Comparison of ENCODE assay signal across 25 mouse cellular contexts in the genomic region with DNA sequence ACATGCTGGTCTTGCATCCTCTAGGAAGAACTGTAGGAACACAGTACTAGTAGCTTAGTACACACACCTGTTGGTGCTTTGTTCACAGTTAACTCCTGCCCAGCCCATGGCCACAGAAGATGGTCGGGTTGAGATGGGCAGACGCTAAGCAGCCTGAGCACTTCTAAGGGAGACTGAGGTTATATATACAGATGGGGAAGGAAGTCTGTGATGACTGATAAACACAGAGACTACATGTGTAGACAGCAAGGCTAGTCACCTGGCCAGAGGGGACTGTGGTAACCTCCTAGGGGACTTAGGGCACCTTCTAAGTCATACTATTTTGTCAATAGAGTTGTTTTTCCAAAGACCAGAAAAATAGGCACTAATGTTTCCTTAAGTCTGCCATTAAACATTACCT. TPM values are rescaled to one million over a fixed set of nuclear protein-coding genes. Genes with fewer than 3 reads are reported as not detected.
DNase-seq lines count a peak whose midpoint lies in the region; ATAC-seq and TF ChIP-seq lines count a peak whose summit lies in the region.
"Had no signal": no experiment of that assay in that cellular context is flagged by ENCODE, and none has a peak within 500 bp of the region (broad histone marks: within the 10 kb centered on the region; RNA-seq: fewer than 3 reads in every experiment).

No protein-coding gene starts in this region.

- no peak overlapping the region for H3K27ac ChIP-seq in MEL (ENCODE audit: control insufficient read depth, low read depth, low read length)
- H3K27ac ChIP-seq: embryonic facial prominence, embryonic 10.5 days; embryonic facial prominence, embryonic 13.5 days; forebrain, embryonic 12.5 days; forebrain, embryonic 15.5 days; heart, embryonic 15.5 days; hindbrain, embryonic 12.5 days; hindbrain, embryonic 15.5 days had no signal

- peak; percentile 35 for DNase-seq in MEL (ENCODE audit: low read depth, low spot score)
- DNase-seq in splenic B cell, adult 2 months (ENCODE audit: low read depth, low spot score): peak; percentile 34
- no peak for DNase-seq in urinary bladder, postnatal 36 days (ENCODE audit: low spot score in 2 of 2)
- DNase-seq in urinary bladder, postnatal 14 days (ENCODE audit: low spot score): no peak
- DNase-seq in left cerebral cortex, postnatal 14 days (ENCODE audit: low spot score in 2 of 2): no peak
- DNase-seq: adrenal gland, adult 2 months; adrenal gland, postnatal 14 days; cerebellum, adult 11 months; cerebellum, adult 2 months; cerebellum, postnatal 14 days; gastrocnemius, postnatal 25 days; heart, postnatal 10 days; heart, postnatal 4 days had no signal

- peaks cover 4 to 6% of the 10 kb centered on the region in 2 experiments; a peak in 2 of 4 replicates for H3K4me1 ChIP-seq in MEL (ENCODE audit: control insufficient read depth in 1 of 2, insufficient read depth in 2 of 2, low read length in 2 of 2)
- H3K4me1 ChIP-seq: embryonic facial prominence, embryonic 10.5 days; forebrain, embryonic 12.5 days; forebrain, embryonic 15.5 days; hindbrain, embryonic 12.5 days; hindbrain, embryonic 15.5 days had no signal

- TF ChIP-seq CTCF in MEL (IDR thresholded peaks at IDR 0.05 in 2 of 3, conservative IDR thresholded peaks at IDR 0.05 in 1 of 3; ENCODE audit: control insufficient read depth in 1 of 3, insufficient read depth in 1 of 3, low read depth in 2 of 3, low read length in 3 of 3, poor library complexity in 1 of 3, severe bottlenecking in 1 of 3): no peak

- TF ChIP-seq POLR2A in MEL (IDR thresholded peaks at IDR 0.05; ENCODE audit: control insufficient read depth in 1 of 2, insufficient read depth in 1 of 2, low read depth in 1 of 2, low read length in 2 of 2, poor library complexity in 1 of 2): no peak

- TF ChIP-seq EP300 in MEL (IDR thresholded peaks at IDR 0.05; ENCODE audit: low read depth in 1 of 2, low read length in 2 of 2): peak; percentile 53 to 63; a peak in 2 of 4 replicates

- peaks cover 0 to 11% of the 10 kb centered on the region in 2 experiments; a peak in 2 of 4 replicates for H3K36me3 ChIP-seq in MEL (ENCODE audit: control insufficient read depth in 1 of 2, insufficient read depth in 2 of 2, low read length in 2 of 2)
- 0 out of 2 replicates have a peak, but pooled peaks cover 2% of the 10 kb centered on the region for H3K36me3 ChIP-seq in splenic B cell, adult 2 months (ENCODE audit: control insufficient read depth, insufficient read depth, low read length, poor library complexity, severe bottlenecking)
- H3K36me3 ChIP-seq: embryonic facial prominence, embryonic 10.5 days; embryonic facial prominence, embryonic 13.5 days; forebrain, embryonic 12.5 days; forebrain, embryonic 15.5 days; heart, embryonic 12.5 days; heart, embryonic 15.5 days; hindbrain, embryonic 12.5 days; hindbrain, embryonic 15.5 days had no signal

- no peaks in the 10 kb centered on the region for H3K9me3 ChIP-seq in MEL (replicated peaks; ENCODE audit: insufficient read depth, low read length)
- H3K9me3 ChIP-seq: embryonic facial prominence, embryonic 10.5 days; embryonic facial prominence, embryonic 13.5 days; forebrain, embryonic 12.5 days; forebrain, embryonic 15.5 days; heart, embryonic 12.5 days; heart, embryonic 15.5 days; hindbrain, embryonic 12.5 days; hindbrain, embryonic 15.5 days had no signal

- no peak overlapping the region for H3K4me3 ChIP-seq in MEL (ENCODE audit: control insufficient read depth in 1 of 2, insufficient read depth in 1 of 2, low read depth in 2 of 2, low read length in 2 of 2)
- H3K4me3 ChIP-seq: embryonic facial prominence, embryonic 10.5 days; embryonic facial prominence, embryonic 13.5 days; erythroblast, embryonic 14.5 days; forebrain, embryonic 12.5 days; forebrain, embryonic 15.5 days; heart, embryonic 12.5 days; heart, embryonic 15.5 days; hindbrain, embryonic 12.5 days; hindbrain, embryonic 15.5 days had no signal

- intact Hi-C loops in left cerebral cortex, postnatal 14 days (cut with DNase I): no loop called here

- H3K9ac ChIP-seq in MEL (ENCODE audit: control insufficient read depth, low read depth, low read length, poor library complexity, severe bottlenecking): no peak overlapping the region
- H3K9ac ChIP-seq: embryonic facial prominence, embryonic 13.5 days; forebrain, embryonic 12.5 days; forebrain, embryonic 15.5 days; heart, embryonic 12.5 days; heart, embryonic 15.5 days; hindbrain, embryonic 12.5 days; hindbrain, embryonic 15.5 days had no signal

- ATAC-seq in common myeloid progenitor, adult 5-6 weeks (replicated peaks; ENCODE audit: low read depth, poor library complexity, severe bottlenecking): peak; percentile 43
- ATAC-seq in megakaryocyte, adult 5-6 weeks (ENCODE audit: poor library complexity, severe bottlenecking): 0 out of 2 replicates have a peak, but pooled peaks have one; percentile 26
- ATAC-seq: forebrain, embryonic 15.5 days; intestine, postnatal 0 days had no signal

- no peaks in the 10 kb centered on the region for H3K79me2 ChIP-seq in MEL (ENCODE audit: control insufficient read depth, insufficient read depth, low read length, poor library complexity)

- TF ChIP-seq RAD21 in MEL (IDR thresholded peaks at IDR 0.05; ENCODE audit: low read depth, low read length): no peak

- H3K27me3 ChIP-seq in MEL (ENCODE audit: control insufficient read depth in 1 of 2, insufficient read depth in 2 of 2, low read length in 2 of 2): no peaks in the 10 kb centered on the region
- no peaks in the 10 kb centered on the region for H3K27me3 ChIP-seq in splenic B cell, adult 2 months (ENCODE audit: control insufficient read depth, insufficient read depth, low read length, poor library complexity, severe bottlenecking)
- H3K27me3 ChIP-seq: embryonic facial prominence, embryonic 13.5 days; forebrain, embryonic 12.5 days; forebrain, embryonic 15.5 days; heart, embryonic 12.5 days; heart, embryonic 15.5 days; hindbrain, embryonic 12.5 days; hindbrain, embryonic 15.5 days had no signal

TF ChIP-seq in MEL, 35 proteins besides CTCF, POLR2A, EP300 and RAD21:
- TF ChIP-seq TAL1 (IDR thresholded peaks at IDR 0.05; ENCODE audit: low read length) (peak; percentile 52), NRF1 (IDR thresholded peaks at IDR 0.05; ENCODE audit: insufficient read depth, low read depth, low read length, poor library complexity, severe bottlenecking) (no peak), MYC (IDR thresholded peaks at IDR 0.05; ENCODE audit: low read depth, low read length) (no peak), RCOR1 (IDR thresholded peaks at IDR 0.05; ENCODE audit: low read depth, low read length) (0 out of 2 replicates have a peak, but pooled peaks have one; percentile 15), TBP (IDR thresholded peaks at IDR 0.05; ENCODE audit: low read depth, low read length) (no peak), USF2 (IDR thresholded peaks at IDR 0.05; ENCODE audit: borderline replicate concordance in 1 of 2, insufficient read depth in 1 of 2, low read depth in 1 of 2, low read length in 2 of 2) (no peak), ETS1 (IDR thresholded peaks at IDR 0.05; ENCODE audit: low read depth, low read length) (0 out of 2 replicates have a peak, but pooled peaks have one; percentile 17), BHLHE40 (IDR thresholded peaks at IDR 0.05; ENCODE audit: borderline replicate concordance, low read depth, low read length) (no peak), GATA1 (IDR thresholded peaks at IDR 0.05; ENCODE audit: low read depth, low read length) (peak; percentile 57), TCF12 (IDR thresholded peaks at IDR 0.05; ENCODE audit: low read depth, low read length) (peak; percentile 75)

RNA-seq across cellular contexts. Expression of gene Plac8, which starts 29.8 kb away (rescaled TPM):
- total RNA-seq in MEL (2012; rRNA removed): 4.9 and 7.1 TPM in 2 replicates
- 10 to 100 TPM in 1 of 2 experiments, not detected in 1; 10.6 TPM for polyA plus RNA-seq in MEL (2012; ENCODE audit: insufficient read depth in 1 of 2, insufficient read length in 2 of 2, low read depth in 1 of 2, low replicate concordance in 2 of 2, missing spikeins in 1 of 2)
- 1,717 and 2,144 TPM in 2 replicates for total RNA-seq in common myeloid progenitor, adult 5-6 weeks (2017)
- total RNA-seq in megakaryocyte, adult 5-6 weeks (2015): 1,942 and 2,045 TPM in 2 replicates
- 1,369 and 1,731 TPM in 2 replicates for total RNA-seq in megakaryocyte, adult 5-6 weeks (2017)
- not detected for total RNA-seq in left cerebral cortex, postnatal 14 days (2021)

Comparison
In these comparisons a context has a peak if more than half of its experiments do, and no peak if none do; other contexts are left out.
1. DNase-seq: peak in MEL (single experiment) and splenic B cell, adult 2 months (single experiment); none in urinary bladder, postnatal 36 days (0 of 2), urinary bladder, postnatal 14 days (single experiment) and left cerebral cortex, postnatal 14 days (0 of 2).
2. RNA of gene Plac8, which starts 29.8 kb away (total RNA-seq): 1,717 to 2,144 TPM in common myeloid progenitor, adult 5-6 weeks and 1,369 to 2,045 TPM in megakaryocyte, adult 5-6 weeks; 4.9 to 7.1 TPM in MEL and not detected in left cerebral cortex, postnatal 14 days; every median in the first group is over 100 times any median in the second.